Mouse (Mus musculus) cerebellum, adult 11-12 months (tissue): ENCODE results near the gene Olfr1411.

Source experiments
- DNase-seq: peaks from one replicate; pipeline ENCODE4 v3.0.0; 2022

Olfr1411 gene

GRCm38 (mm10) chr1:92594111-92594510, at the start of gene Olfr1411:
Gene Olfr1411 (plus strand): TSS chr1:92594411.
- DNase-seq, result no peak

DNA sequence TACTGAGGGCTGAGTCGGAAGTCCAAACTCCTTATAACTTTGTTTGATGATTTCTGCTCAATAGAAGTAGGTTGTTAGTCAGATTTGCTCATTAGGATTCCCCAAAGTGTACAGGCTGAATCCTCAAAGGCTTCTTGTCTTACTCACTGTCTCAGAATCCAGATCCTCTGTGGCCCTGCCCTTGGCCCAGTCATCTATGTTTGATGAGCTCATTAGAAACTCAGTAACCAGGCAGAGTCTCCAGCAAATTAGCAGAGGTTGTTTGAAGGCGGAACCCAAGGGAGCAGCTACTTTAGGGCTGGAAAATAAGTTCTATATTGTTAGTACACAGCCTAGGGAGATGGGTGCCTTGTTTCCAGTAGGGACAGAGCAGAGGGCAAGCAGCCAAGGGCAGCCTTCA, 48.3 kb upstream of the Olfr1411 start:
- no peak for DNase-seq

GRCm38 (mm10) chr1:92571022-92571421, 23.2 kb upstream of the Olfr1411 start, which contains the start of gene Olfr1413:
Gene Olfr1413 (plus strand): TSS chr1:92571322.
- DNase-seq, result no peak

GRCm38 (mm10) chr1:92585479-92585878, 8.7 kb upstream of the Olfr1411 start, which contains the start of gene Olfr1412:
Gene Olfr1412 (plus strand): TSS chr1:92585779.
- no peak for DNase-seq

GRCm38 (mm10) chr1:92596019-92596418, 1.8 kb downstream of the Olfr1411 start:
- DNase-seq, result no peak

DNA sequence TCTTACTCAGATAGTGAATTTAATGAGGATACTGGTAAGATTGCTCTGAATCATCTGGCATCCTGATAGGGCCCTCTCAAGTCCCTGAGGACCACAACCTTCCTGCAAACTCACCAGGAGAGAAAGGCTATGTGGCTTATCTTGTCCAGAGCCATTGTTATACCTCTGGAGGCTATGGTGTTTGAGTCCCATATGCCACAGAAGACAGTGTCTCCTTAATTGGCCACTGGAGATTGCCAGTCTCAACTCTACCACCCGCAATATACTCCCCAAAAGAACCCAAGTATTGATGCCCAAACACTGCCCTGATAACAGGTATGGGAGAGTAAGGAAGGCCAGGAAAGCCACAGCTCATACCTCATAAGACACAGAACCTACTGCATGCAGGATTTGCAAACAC, 11.3 kb downstream of the Olfr1411 start, which contains the start of gene Olfr1410:
Gene Olfr1410, plus strand, starts transcription at position 301 of the 400 bp plus-strand sequence.
- DNase-seq, result no peak

DNA sequence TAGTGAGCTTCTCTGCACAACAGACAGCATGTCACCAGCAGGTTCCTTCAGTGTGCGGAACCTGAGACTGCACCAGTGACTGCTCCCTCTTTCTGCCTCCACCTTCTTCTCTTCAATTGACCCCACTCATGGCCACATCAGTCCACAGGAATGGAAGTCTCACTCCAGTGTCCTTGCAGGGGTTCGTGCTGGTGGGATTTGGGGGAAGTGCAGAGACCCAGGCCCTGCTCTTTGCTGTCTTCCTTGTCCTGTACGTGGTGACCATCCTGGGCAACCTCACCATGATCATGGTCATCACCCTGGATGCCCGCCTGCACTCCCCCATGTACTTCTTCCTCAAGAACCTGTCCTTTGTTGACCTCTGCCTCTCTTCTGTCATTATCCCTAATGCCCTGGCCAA, 13.5 kb downstream of the Olfr1411 start:
- DNase-seq, result no peak

- DNase-seq, result peak; percentile 34
Measured at GRCm38 (mm10) chr1:92611008-92611407, 16.8 kb downstream of the Olfr1411 start.

GRCm38 (mm10) chr1:92613175-92613574, 19.0 kb downstream of the Olfr1411 start:
- DNase-seq, result no peak

GRCm38 (mm10) chr1:92614516-92614915, 20.3 kb downstream of the Olfr1411 start:
- DNase-seq, result no peak

- DNase-seq, result no peak
Measured at GRCm38 (mm10) chr1:92616046-92616445, 21.8 kb downstream of the Olfr1411 start.

DNA sequence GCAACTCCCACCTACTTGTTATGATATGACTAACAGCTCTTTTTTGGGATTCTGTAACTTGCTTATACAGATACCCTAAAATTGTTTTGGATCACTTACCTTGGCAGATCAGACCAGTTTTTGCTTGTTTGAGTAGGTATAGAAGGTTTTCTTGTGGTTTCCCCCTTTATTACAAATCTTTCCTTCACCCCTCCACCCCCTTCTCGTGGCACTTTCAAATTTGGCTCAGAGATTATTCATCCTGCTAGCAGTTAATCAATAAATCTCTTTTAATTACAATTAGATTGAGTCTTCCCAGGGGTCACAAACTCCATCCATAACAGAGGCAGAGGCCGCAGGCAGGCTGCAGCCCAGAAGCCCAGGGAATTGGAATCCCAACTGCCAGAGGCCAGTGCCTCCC, 23.3 kb downstream of the Olfr1411 start, which contains the start of gene Olfr12:
Gene Olfr12, plus strand, starts transcription at position 301 of the 400 bp plus-strand sequence.
- no peak for DNase-seq

GRCm38 (mm10) chr1:92618360-92618759, 24.1 kb downstream of the Olfr1411 start:
- no peak for DNase-seq

GRCm38 (mm10) chr1:92628227-92628626, 34.0 kb downstream of the Olfr1411 start:
- DNase-seq, result no peak

DNA sequence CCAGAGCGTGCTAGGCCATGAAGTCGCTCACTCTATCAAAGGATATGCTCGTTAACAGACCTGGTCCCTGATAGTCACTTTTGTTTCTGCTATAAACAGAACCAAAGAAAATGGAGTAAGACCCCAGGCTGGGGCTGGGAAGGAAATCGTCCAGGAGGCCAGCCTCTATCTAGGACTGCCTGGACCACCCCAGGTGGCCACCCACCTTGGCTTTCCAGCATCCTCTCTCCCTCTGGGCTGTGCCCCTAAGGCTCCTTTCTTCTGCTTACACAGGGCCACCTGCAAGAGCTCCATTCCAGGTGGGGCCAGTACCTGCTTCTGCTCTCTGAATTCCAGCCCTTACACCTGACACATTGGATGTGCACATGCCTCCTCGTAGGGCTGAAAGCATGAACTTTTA, 38.0 kb downstream of the Olfr1411 start:
- DNase-seq, result no peak

- no peak for DNase-seq
Measured at GRCm38 (mm10) chr1:92632948-92633347, 38.7 kb downstream of the Olfr1411 start.

DNA sequence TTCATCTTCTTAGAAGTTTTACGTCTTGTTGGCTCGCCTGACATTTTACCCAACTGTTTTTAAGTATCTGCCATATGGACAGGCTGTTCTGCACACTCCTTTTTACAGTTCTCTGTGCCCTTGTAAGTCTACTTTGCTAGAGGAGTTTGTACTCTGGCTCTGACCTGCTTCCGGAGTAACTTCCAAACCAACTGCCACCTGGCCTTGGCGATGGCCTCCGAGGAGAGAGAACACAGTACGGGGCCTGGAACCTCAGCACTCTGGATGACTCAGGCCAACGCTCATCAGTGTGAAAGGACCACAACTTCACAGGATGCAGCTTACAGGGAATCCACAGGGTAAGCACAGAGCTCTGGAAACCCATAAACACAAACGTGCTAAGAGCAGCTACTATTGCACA, 39.5 kb downstream of the Olfr1411 start:
- DNase-seq, result no peak

DNA sequence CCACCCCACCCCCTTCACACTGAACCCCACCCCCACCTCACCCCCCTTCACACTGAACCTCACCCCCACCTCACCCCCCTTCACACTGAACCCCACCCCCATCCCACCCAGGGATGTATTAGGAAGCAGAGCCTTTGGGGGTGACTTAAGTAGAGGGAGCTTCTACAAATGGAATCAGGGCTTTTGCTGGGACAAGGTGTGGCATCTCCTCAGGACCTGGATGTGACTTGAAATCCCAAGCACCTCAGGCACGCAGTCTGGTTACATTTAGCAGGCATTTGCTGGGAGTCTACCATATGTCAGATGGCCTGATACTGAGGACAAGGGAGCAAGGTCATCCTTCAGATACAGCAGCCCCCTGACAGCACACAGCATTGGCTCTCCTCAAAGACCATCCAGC, 40.4 kb downstream of the Olfr1411 start:
- no peak for DNase-seq

DNA sequence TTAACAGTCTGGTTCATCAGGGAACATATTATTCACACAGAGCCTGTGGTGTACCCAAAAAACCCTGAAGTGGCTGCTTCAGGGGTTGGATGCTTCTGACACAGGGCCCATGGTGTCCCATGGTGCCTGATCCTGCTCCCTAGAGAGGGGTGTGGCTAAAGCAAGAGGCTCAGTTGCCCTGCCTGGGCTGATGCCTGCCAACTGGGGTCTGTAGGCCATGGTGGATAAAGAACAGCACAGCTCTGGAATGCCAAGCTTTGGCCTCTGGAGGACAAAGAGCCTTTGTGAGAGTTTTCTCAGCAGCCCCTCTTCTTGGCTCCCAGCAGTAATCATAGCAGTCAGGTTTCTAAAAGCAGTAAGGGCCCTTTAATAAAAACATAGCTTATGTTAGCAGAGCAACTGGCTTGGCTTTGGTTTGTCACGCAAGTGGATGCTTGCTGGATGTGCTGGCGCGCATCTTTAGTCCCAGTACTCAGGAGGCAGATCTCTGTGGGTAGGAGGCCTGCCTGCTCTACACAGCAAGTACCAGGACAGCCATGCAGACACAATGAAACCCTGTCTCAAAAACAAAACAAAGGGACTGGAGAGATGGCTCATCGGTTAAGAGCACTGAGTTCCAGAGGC, 40.9 kb downstream of the Olfr1411 start:
- peak; percentile 18 for DNase-seq

- DNase-seq, result no peak
Measured at GRCm38 (mm10) chr1:92636015-92636414, 41.8 kb downstream of the Olfr1411 start.

DNA sequence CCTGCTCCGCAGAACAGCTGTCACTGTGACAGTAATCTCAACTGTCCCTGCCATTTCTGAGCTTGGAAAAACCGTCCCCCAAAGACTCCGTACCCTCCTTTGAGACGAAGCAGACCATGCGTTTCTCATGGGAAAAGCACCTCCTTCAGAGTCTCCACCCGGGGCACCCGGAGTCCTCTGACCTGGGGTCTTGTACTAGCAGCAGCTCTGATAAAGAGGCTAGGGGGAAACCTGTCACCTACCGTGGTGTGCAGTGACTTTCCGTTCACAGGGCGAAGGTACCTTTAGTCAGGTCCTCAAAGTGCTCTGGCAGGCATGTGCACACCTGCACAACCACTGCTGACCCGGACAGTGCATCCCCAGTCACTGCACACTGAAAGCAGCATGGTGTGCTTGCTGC, 42.5 kb downstream of the Olfr1411 start:
- no peak for DNase-seq

GRCm38 (mm10) chr1:92637501-92638172, 43.4 kb downstream of the Olfr1411 start:
- DNase-seq, result no peak

- no peak for DNase-seq
Measured at GRCm38 (mm10) chr1:92638181-92638580, 44.0 kb downstream of the Olfr1411 start.

DNA sequence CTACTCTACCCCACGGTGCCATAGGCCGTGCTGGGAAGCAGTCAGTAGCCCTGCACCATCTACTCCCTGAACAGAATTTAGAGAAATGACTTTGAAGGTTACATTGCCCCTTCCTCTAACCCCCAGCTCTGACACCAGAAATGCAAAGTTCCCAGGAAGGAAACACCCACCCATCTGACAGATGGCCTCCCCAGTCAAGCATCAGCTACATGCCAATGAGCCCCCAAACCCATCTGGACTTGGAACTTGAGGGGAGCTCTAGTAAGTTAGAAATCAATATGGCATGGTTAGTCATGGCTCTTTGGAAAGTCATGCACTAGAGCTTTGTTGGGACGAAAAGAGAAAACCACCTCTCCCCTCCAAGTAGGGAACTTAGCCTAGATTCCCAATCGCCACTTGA, 44.5 kb downstream of the Olfr1411 start:
- DNase-seq, result no peak
